Mouse (Mus musculus) neural tube, embryonic 10.5 days (tissue): ENCODE data around the gene Vax1.

Experiments
- DNase-seq: peaks from one replicate; pipeline ENCODE4 v3.0.0-alpha.2; 2017; ENCODE audit warnings: low spot score; ENCODE audit errors: extremely low spot score

Gene Vax1

GRCm38 (mm10) chr19:59169936-59170765 lies at the start of gene Vax1:
Gene Vax1, minus strand, starts transcription at chr19:59170056.
- DNase-seq = peak; percentile 67

GRCm38 (mm10) chr19:59218991-59219390 lies 49.1 kb upstream of the Vax1 start, which contains the start of gene Kcnk18:
Gene Kcnk18, plus strand, starts transcription at chr19:59219214.
- DNase-seq = no peak

DNA sequence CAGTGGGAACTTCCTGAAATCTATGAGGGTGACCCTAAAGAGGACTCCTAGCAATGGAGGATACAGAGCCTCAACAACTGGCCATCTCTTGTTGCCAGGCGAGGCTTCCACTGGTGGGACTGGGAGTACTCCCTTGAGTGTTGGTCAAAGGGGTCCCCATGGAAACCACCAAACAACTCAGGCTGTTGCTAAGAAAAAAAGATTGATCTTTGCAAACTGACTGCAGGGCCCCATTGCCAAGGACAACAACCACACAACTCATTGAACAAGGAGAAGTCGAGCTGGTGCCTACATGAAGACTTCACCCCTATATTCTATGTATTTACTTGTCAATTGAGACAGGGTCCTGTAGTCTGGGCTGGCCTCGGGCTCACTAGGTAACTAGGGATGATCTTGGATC lies 47.0 kb upstream of the Vax1 start:
- no peak for DNase-seq

- DNase-seq = no peak
Measured at GRCm38 (mm10) chr19:59208986-59209385, 39.1 kb upstream of the Vax1 start.

DNA sequence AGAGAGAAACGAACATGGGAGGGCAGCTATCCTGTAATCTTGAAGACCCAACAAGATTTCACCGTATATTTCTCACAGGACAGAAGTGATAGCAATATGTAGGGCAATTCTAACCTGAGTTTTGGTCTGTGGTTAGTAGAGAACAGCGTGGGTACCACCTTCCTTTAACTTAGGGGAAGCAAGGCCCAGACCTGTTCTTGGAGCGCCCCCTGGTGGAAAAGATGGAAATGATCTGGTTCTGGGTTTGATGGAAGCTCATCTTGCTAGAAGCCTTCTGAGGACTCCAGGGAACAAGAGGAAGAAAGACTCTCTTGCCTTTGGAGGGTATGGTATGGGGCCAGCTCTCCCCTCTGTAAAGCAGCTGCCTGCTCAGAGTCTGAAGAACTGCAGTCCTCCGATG lies 38.6 kb upstream of the Vax1 start:
- DNase-seq = peak; percentile 78

- peak; percentile 54 for DNase-seq
Measured at GRCm38 (mm10) chr19:59198161-59198560, 28.3 kb upstream of the Vax1 start.

GRCm38 (mm10) chr19:59196111-59196666 lies 26.3 kb upstream of the Vax1 start:
- DNase-seq = peak; percentile 63

DNA sequence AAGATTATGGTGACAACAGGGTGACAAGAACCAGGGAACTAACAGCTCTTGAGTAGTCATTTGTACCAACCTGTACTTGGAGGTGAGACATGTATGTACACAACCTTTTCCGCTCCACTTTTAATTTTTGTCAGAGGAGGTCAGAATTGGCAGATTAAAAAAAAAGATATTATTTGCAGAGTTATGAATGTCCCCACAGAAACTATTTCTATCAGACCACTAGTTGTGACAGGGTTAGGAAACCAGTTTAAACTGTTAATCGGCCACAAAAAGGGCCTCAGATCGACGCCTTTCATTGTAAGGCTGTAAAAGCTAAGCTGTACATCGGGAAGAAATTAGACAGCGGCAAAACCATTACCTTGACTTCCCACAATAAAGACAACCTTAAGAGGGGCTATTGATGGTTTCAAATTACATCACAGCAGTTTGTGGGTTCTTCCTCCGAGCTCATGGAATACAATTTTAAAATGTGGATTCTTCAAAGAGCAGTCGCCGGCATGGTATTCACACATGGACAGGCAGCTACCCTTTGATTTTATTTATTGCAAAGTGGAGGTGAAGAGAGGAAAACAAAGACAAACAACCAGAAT lies 25.4 kb upstream of the Vax1 start:
- DNase-seq = no peak

DNA sequence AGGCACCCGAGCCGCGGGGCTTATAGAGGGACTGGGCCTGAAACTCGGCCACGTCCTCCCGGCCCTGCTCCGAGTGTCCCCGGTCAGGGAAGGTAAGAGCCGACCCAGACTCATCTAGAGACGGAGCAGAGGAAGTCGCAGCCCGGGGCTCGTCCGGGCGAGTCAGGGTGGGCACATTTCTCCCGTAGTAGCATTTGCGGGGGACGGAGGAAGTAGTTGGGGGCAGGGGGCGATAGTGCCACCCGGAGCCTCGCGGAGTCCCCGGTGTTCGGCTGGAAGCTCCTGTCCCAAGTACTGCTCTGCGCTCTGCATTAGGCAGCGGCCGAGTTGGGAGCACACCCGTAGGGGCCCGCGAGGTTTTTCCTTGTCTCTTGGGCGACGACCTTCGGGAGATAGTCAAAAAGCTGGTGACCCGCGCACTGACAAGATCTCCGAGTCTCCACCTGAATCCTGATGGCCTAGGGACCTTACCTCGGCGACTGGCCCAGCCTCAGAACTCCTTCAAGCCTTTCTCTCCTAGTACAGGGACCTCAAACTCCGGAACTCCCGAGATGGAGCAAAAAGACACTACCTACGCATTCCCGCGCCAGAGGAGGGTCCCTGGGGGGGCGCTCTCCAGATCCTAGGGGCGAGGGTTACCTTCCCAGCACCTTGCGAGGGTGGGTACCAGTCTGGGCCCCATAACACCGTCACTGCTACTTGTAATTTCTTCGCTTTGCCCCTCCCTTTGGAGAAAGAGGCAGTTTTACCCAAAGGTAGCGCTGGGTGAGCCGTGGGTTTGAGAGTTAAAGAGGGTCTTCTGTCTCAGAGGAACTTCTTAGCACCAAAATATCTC lies 24.3 kb upstream of the Vax1 start:
- DNase-seq = peak; percentile 80

- peak; percentile 50 for DNase-seq
Measured at GRCm38 (mm10) chr19:59193456-59193855, 23.6 kb upstream of the Vax1 start.

DNA sequence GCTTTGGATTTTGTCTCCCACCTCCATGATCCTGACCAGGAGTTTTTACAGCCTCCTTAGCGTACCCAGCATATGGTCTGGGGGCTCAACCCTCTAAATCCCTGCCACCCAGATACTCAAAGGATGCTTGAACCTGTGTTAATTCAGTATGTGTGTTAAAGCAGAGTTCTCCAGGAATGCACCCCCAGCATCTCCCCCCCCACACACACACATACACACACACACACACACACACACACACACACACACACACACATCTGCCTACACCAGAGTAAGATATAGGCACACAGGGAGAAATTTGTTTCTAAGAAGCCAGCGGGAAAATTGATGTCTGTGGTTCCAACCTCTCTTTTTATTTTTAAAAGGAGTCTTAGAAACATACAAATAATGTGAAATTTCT lies 22.6 kb upstream of the Vax1 start:
- DNase-seq = peak; percentile 35

DNA sequence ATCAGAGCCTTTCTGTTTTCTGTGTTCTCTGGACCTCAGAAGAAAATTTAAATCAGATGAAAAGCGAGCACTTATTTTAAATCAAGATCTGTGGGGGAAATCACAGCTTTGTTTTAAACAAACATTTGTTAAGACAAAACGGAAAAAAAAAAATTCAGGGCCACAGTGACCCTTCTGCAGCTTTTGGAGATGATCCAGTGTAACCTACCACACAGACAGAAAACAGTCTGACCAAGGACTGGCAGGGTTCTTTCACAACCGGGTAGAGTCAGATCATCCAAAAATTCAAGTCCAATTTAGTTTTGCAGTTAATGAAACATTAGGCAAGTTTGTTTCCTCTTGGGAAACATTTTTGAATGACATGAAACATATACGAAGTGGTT lies 21.3 kb upstream of the Vax1 start:
- DNase-seq = no peak

DNA sequence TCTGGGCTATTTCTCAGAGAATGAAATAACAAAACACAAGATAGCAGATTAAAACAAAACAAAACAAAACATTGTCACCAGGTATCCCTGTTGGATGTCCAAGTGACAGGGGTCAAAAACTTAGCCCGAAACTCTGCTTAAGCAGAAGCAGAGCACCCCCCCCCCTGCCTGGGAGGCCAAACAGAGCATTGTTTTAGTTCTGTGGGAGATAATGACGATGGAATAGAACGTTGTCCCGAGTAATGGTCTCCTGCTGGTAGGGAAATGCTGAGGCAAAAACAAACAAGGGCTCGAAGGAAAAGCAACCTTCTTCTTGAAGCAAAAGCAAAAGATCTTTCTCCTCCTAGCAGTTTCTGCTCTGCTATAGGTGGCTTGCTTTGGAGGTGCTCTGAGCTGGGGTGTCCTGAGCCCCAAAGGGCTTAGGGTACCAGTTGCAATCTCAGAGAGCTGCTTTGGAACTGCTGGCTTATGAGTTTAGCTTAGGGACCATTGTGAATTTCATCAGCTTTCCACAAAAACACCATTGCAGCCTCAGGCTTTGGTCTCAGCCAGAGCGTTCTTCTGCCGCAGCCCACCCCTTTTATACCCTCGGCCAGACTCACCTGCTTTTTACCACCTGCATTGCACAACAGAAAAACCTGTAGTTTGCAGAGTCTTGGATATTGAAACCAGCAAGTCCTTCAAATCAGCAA lies 20.7 kb upstream of the Vax1 start:
- DNase-seq = peak; percentile 23

DNA sequence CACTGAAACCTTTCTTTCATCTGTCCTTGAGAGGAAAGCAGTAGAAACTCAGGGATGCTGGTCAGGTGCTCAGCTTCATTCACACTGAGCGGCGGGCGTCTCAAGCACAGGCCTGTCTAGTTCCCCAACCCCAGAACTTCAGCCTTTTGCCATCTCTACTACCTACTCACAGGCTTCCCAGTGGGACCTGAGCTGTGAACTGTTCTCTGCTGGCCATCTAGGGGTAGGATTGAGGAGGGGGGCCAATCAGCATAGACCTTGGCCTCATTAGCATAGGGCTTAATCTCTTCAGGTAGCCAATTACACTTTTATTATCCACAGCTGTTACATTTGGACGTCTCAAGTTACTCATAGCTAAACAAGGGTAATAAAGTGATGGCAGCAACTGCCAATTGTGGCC lies 19.1 kb upstream of the Vax1 start:
- no peak for DNase-seq

GRCm38 (mm10) chr19:59184000-59184399 lies 14.1 kb upstream of the Vax1 start:
- DNase-seq = no peak

GRCm38 (mm10) chr19:59173341-59174015 lies 3.6 kb upstream of the Vax1 start:
- DNase-seq = no peak

DNA sequence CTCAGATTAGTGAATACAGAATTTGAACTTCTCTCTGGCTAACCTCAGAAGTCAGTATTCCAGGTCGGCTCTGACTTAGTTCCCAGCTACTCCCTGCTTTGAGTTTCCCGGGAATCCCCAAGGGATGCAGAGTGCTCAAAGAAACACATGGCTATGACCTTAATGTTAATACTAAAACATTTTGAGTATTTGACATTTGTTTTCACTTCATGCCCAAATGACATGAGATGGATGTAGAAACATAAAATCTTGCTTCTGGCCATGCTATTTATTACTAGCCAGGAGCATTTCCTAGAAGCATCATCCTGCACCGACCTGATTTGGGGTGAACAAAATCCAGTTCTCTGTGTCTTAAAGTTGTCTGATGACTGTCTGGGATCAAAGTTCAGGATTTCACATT lies 2.9 kb upstream of the Vax1 start:
- DNase-seq = no peak

DNA sequence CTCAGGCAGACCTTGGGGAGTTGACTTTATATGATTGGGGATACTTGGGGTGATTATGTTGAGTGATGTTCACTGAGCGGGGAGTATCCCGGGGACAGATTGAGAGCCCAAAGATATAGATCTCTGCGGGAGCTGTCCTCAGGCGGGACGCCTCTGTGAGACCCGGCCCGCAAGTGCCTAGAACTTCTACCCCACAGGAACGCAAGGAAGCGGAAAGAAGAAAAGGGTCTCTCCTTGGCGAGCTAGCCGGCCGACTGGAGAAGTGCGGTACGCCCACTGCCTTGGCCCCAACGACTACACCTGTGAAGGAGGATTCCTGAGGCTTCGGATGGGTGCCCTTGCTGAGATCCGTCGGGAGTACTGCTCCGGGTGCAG lies 2.0 kb upstream of the Vax1 start:
- DNase-seq = peak; percentile 53

- DNase-seq = peak; percentile 55
Measured at GRCm38 (mm10) chr19:59171151-59171870, 1.5 kb upstream of the Vax1 start.

DNA sequence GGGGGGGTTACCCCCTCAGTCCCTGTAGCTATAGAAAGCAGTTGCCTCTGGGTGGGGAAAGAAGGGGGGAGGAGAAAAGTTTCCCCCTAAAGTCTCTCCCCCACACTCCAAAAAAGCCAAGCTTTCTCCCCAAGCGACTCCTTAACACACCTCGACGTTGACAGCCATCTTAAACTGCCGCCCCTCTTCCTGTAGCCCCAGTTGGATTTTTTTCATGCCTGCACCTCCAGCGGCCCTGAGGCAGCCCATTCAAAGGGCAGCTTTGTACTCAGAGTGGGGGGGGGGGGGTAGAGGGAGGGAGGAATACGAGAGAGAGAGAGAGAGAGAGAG lies 875 bp upstream of the Vax1 start:
- DNase-seq = peak; percentile 44
